Mouse (Mus musculus): Measurements from ENCODE around the gene Cys1. TPM values are rescaled to one million over a fixed set of nuclear protein-coding genes. Genes with fewer than 3 reads are reported as not detected.
"Not testable (repeated sequence)": the region's sequence is repeated elsewhere in the genome, so short reads cannot be mapped to it uniquely, and the experiment has no call there.

Gene Cys1
- total RNA-seq (2021), result 10 to 100 TPM in 1 of 2 experiments, 1 to 10 TPM in 1; 8.0 to 13.9 TPM
- long read RNA-seq, experiment 1, partial matches to known transcripts, result 0 of 4 reads
- long read RNA-seq, experiment 1, other reads (novel, unspliced or antisense), result 1 of 4 reads
- long read RNA-seq, experiment 2, partial matches to known transcripts, result 3 of 9 reads
- long read RNA-seq, experiment 2, other reads (novel, unspliced or antisense), result 2 of 9 reads

DNA sequence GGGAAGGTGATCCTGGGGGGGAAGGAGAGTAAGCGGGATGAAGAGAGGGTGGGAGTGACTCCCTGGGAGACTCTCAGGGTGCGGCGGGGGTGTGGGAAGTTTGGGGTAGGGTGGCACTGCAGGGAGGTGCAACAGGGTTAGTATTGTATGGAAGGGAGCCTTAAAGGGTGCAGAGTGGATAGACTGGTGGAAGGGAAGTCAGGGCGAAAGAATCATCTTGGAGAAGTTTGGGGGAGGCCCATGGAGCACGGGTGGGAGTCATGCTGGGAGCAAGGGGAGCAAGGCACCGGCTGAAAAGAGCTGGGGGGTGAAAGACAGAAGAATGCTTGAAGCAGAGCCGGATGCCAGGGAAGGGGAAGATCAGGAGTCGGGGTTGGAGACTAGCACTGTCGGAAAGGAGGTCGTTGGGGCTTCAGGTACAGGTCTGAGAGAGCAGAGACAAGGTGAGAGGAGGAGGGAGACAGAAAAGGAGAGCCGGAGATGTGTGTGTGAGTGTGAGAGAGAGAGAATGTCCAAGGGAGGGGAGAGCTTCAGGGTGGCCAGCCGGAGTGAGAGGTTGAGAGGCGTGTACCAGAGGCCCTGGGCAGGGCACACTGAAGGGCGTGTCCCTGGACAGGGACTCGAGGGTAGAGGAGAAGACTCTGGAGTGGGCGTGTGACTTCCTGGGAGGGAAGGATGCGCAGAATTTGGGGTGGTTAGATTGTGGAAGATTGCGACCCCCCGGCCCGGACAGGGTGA lies at the start of gene Cys1:
Cys1 (minus strand) TSS at position 528 of the 738 bp plus-strand sequence.
- DNase-seq (ENCODE audit: low spot score in 2 of 2), result no peak

GRCm38 (mm10) chr12:24724369-24724768 lies 42.8 kb upstream of the Cys1 start:
- DNase-seq (ENCODE audit: low spot score in 2 of 2), result no peak

GRCm38 (mm10) chr12:24723859-24724258 lies 42.2 kb upstream of the Cys1 start:
- DNase-seq (ENCODE audit: low spot score in 2 of 2), result no peak

DNA sequence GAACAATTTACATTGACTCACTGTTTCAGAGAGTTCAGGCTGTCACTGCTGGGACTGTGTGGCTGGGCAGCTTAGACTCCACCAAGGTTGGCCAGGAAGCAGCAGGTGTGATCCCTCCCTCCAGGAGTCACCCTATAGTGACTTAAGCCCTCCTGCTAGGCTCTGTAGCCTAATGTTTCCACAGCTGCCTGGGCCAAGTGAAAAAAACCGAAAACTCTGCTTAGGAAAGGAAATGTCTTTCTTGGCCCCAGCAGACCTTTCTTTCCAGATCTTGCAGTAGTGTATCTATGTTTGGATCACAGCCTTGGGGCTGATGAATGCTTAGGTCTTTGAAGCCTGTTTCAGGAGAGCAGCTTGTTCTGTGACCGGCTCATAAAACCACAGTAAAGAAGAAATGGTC lies 41.8 kb upstream of the Cys1 start:
- no peak for DNase-seq (ENCODE audit: low spot score in 2 of 2)

- DNase-seq (ENCODE audit: low spot score in 2 of 2), result no peak
Observed at GRCm38 (mm10) chr12:24716721-24717301, 35.2 kb upstream of the Cys1 start.

GRCm38 (mm10) chr12:24715268-24715896 lies 33.8 kb upstream of the Cys1 start:
- DNase-seq (ENCODE audit: low spot score in 2 of 2), result no peak

DNA sequence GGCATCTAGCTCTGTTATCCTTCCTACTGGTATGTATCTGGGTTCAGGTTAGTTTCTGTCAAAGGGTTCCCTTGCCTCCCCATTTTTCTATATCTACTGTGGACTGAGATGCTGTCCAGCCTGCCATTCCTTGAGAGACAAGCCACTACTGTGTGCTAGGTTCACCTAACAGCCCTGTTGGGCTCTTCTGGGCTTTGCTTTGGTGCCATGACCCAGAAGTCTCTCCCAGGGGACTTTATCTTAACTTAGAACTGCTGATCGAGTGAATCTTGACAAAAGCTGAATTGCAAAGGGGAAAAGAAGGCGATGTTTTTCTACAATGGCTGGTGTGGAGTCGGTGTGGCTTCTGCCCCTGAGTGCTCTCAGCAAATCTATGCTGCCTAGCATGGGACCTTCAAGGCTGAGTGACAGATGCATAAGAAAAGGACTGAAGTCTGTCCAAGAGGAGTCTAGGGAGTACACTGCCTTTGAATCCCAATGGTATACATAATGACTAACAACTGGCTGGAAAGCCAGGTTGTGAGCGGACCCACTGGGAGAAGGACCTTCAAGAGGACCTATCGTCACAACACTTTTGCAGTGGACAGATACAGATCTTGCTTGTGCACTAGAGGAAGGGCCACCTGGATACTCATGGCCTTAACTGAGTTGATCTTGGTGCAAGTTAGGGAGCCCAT lies 33.1 kb upstream of the Cys1 start:
- no peak for DNase-seq (ENCODE audit: low spot score in 2 of 2)

DNA sequence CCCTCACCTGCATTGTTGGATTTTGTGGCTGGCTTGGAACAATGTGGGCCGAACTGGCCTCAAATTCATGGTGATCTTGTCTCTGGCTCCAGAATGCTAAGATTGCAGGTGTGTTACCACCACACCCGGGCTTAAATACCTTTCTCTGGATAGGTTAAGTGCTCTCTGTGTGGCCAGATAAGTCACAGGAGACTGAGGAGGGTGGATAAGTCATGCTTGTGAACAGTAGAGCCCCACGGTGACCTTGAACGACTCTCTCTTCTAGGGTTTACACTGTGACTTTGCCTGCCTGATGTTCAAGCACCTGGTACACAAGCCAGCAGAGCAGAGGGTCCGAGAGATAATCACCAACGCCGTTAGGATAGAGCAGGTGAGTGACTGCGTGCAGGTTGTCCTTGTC lies 30.8 kb upstream of the Cys1 start:
- no peak for DNase-seq (ENCODE audit: low spot score in 2 of 2)

DNA sequence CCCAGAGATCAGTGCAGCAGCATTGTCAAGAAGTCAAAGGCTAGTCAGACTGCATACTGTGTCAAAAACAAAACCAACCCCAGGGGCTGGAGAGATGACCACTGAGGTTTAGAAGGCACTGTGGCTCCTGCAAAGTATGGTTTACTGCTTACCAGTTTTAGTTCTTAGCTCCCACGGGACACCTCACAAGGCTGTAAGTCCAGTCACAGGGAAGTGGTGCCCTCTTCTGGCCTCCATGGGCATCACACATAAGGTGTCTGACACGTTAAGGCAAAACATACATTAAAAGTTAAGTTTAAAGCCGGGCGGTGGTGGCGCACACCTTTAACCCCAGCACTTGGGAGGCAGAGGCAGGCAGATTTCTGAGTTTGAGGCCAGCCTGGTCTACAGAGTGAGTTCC lies 29.1 kb upstream of the Cys1 start:
- DNase-seq (ENCODE audit: low spot score in 2 of 2), result no peak

- DNase-seq (ENCODE audit: low spot score in 2 of 2), result peak in 1 of 2 experiments; percentile 62
Observed at GRCm38 (mm10) chr12:24709831-24710508, 28.4 kb upstream of the Cys1 start.

GRCm38 (mm10) chr12:24709409-24709808 lies 27.8 kb upstream of the Cys1 start:
- DNase-seq (ENCODE audit: low spot score in 2 of 2), result no peak

GRCm38 (mm10) chr12:24708824-24709218 lies 27.2 kb upstream of the Cys1 start:
- DNase-seq (ENCODE audit: low spot score in 2 of 2), result no peak

DNA sequence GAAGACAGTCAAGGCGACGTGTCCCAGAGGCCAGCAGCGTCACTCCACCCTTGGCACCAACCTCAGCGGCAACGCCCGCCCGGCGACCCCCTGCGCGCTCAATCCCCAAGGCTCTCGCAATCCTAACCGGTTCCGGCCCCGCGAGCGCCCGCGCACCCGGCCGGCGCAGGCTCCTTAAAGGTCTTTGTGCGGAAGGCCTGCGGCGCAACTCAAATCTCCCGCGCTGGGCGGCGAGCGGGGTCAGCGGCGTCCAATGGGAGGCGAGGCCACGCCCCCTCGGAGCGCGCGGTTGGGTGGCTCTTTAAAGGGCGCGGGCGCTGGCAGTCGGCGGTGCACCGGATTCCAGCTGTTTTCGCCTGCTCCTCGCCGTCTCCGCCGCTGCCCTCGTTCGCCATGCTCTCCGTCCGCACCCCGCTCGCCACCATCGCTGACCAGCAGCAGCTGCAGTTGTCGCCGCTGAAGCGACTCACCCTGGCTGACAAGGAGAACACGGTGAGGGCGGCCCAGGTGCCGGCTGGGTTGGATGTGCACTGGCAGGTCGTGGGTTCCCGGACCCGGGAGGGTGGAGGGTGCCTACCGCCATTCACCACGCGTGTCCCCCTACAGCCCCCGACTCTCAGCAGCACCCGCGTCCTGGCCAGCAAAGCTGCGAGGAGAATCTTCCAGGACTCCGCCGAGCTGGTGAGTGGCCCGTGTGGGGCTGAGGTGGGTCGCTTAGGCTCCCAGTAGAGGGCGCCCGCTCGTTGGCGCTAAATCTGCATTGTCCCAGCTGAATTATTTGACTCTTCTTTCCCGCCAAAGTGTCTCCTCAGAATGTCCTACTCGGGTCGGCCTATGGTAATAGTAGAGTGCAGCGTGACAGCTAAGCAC lies 26.6 kb upstream of the Cys1 start, which contains the start of gene Rrm2:
Rrm2 (plus strand) TSS at position 288 of the 870 bp plus-strand sequence.
- peak; percentile 92 to 98 for DNase-seq (ENCODE audit: low spot score in 2 of 2)

DNA sequence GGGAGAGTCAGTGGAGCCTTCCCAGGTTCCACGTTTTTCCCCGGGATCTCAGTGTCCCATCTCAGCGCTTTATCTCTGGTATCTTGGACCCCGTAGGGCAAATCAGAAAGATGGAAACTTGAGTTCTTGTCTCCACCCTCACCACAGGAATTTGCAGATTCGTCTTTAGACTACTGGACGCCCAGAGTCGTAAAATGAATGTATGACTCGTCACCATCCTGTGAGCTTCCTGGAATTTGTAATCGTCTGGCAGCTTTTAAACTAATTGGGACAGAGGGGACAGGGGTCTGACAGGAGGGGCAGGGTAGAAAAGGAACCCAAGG lies 25.8 kb upstream of the Cys1 start:
- no peak for DNase-seq (ENCODE audit: low spot score in 2 of 2)

DNA sequence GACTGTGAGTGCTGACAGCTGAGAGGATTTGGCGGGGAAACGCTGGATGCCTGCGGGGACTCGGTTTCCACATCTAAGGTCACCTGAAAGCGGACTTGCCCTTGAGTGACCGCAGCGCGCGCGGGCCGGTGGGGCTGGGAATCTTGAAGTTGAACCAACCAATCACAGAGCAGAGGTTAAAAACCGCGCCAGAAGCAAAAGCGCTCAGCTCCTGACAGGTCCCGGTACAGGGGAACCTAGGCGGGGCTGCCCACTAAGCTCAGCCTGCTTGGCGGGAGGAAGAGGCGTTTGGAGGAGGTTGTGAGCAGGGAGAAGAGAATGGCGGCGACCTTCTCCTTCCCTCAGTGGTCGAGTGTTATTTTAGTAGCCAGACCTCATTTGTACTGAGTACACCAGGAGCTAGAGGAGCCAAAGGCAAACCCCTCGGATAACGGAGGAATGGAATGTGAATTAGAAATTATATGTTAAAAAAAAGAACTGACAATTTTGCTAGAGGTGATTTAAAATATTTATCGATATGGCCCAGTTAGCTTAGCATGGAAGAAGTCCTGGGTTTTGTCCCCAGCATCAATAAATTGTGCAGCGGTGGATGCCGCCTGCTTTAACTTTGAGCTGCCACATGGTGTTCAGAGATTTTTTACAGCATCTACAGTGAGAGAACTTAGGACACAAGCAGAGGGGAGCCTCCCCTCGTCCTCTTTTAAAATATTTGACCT lies 25.3 kb upstream of the Cys1 start:
- no peak for DNase-seq (ENCODE audit: low spot score in 2 of 2)

DNA sequence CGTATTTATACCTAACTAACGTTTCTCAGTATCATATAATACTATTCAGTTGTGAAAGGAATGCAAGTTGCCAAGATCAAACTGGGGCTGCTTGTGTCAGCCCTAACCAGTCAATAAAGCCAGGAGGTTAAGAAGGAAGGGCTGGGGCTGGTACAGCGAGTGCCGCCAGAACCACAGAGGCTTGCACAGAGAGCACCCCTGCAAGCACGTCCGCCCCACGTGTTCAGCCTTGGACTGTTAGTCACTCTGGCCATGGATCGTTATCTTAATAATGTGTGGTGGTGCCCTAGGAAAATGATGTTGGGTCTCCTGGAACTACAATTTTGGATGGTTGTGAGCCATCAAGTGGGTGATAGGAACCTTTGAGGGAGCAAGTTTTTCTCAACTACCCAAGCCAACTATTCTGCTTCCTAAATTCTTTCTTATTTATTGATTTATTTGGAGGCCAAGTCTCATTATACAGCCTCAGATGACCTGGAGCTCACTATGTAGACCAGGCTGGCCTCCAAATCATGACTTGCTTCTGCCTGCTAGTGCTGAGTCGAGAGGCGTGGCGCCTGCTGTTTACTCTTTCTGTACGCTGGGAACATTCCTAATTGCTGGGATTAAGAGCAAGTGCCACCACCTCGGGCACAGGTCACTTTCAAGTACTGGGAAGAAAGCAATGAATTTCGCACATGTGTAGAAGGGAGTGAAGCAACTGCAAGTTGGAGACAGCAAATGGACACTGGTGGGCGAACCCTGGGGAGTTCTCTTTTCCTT lies 24.1 kb upstream of the Cys1 start:
- no peak for DNase-seq (ENCODE audit: low spot score in 2 of 2)

GRCm38 (mm10) chr12:24703013-24703412 lies 21.4 kb upstream of the Cys1 start:
- no peak for DNase-seq (ENCODE audit: low spot score in 2 of 2)

- DNase-seq (ENCODE audit: low spot score in 2 of 2), result not testable (repeated sequence)
Observed at GRCm38 (mm10) chr12:24701621-24702020, 20.0 kb upstream of the Cys1 start.

GRCm38 (mm10) chr12:24699578-24699977 lies 18.0 kb upstream of the Cys1 start:
- DNase-seq (ENCODE audit: low spot score in 2 of 2), result no peak
